Mouse (Mus musculus) layer of hippocampus, adult 8-10 months (tissue): ENCODE data around the gene Gm29797. TPM values are rescaled to one million over a fixed set of nuclear protein-coding genes. Genes with fewer than 3 reads are reported as not detected.

Experiments used
- DNase-seq, 2 experiments: peaks; one replicate each; pipeline ENCODE4 v3.0.0; 2022; ENCODE audit warnings: low spot score in 2 of 2
- total RNA-seq, 4 experiments: library from RNA; stranded (reverse); gene quantifications; 2 replicates each; pipeline ENCODE4 v1.2.4; 2022

Gene Gm29797
- 1 to 10 TPM in 1 of 4 experiments, under 1 TPM in 2, not detected in 1; 0.61 to 1.8 (median 0.87) TPM for total RNA-seq

DNA sequence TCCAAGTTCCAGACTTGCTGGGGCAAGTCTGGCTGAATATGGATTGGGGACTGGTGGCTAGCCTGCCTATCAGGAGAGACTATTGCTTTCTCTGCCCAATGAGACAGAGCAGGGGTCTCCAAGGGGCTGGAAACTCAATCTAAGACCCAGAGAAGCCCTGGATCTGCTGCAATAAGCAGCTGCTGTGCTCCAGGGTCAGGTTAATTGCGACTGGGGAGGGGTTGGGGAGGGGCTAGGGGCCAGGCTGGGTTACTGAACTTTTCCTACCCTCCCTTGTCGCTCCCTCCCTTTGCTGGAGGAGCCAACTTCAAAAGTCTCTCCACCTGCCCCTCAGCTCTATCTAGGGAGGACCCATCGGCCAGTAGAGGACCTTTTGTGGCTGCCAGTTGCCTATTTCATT, at the start of gene Gm29797:
Gene Gm29797 (plus strand): TSS at position 301 of the 400 bp plus-strand sequence.
- DNase-seq, result no peak

DNA sequence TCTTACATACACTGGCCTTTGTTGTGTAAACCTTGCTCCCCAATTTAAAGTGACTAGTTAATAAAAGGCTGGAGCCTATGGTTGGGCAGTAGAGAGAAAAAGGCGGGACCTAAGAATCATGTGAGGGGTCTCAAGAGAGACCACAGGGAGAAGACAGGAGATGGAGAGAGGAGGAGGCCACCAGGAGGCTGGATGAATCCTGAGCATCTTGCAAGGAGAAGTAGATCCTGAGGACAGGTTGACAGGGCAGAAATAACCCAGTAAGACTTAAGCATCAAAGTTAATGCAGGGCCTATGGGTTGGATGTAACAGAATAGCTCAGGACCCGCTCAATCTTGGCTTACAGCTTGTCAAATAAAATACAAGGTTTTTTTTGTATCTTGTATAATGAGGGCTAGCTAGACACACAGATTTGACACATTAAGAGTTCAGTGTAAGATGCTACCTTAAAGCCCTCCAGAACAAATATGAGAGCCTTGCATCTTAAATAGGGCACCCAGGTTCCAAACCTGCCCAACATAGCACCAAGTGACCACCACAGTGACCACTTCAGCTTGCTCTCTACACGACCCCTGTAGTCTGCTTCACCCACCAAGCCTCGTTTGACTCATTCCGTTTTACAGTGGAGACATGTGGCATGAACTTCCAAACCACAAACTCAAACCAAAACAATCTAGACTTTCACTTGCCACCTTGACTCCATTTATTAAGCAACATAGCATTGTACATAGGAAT, 37.9 kb upstream of the Gm29797 start:
- DNase-seq, result no peak

DNA sequence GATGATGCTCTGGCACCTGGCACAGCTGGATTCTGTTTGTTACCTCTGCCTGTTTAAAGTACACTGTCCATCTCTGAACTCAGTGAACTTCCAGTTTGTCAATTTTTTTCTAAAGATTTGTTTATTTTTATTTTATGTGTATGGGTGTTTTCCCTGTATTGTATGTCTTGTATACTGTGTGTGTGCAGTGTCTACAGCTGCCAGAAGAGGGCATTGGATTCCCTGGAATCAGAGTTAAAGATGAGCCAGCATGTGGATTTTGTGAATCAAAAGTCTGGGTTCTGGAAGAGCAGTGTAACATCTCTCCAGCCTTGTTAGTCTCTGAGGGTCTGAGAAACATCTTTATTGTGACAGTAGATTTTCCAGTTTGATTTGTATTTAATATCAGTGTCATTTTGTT, 33.4 kb upstream of the Gm29797 start:
- DNase-seq, result peak in 1 of 2 experiments; percentile 26

DNA sequence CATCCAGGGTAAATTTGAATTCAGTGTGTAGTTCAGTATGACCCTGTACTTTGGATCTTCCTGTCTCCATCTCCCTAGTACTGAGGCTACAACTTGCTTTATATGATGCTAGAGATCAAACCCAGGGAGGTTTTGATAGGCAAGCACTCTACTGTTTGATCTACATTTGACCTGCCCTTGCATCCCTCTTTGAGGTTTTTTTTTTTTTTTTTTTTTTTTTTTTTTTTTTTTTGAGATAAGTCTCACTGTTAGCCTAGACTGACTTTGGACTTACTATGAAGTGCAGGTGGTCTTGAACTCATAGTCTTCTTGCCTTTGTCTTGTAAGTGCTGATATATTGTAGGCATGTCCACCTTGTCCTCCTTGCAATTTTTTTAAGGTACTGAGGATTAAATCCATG, 28.4 kb upstream of the Gm29797 start:
- no peak for DNase-seq

DNA sequence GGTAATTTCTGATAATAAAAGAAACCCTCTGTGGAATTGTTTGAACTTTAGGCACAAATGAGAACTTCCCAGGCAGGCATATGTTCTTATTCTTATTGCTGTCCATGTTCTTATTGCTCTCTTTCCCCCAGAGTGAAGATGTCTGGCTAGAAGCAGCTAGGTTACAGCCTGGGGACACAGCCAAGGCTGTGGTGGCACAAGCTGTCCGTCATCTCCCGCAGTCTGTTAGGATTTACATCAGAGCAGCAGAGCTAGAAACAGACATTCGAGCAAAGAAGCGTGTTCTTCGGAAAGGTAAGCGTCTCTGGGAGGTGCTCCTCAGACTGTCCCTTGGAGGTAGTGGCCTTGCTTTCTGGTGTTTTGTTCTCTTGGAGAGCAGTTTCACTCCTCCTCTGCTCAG, 24.2 kb upstream of the Gm29797 start:
- DNase-seq, result peak in 1 of 2 experiments; percentile 35

DNA sequence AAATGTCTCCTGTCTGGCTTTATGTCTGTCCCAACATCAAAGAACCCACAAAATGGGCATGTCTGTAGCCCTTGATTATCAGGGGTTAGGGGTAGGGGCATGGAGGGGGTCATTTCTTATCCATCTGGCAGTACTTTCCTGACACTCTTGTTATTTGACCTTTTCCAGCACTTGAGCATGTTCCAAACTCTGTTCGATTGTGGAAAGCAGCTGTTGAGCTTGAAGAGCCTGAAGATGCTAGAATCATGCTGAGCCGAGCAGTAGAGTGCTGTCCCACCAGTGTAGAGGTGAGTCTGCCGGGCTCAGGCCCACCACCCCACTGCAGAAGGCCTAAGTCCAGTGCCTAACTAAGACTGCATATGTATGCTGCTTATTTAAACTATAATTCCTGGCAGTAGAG, 21.0 kb upstream of the Gm29797 start:
- no peak for DNase-seq

DNA sequence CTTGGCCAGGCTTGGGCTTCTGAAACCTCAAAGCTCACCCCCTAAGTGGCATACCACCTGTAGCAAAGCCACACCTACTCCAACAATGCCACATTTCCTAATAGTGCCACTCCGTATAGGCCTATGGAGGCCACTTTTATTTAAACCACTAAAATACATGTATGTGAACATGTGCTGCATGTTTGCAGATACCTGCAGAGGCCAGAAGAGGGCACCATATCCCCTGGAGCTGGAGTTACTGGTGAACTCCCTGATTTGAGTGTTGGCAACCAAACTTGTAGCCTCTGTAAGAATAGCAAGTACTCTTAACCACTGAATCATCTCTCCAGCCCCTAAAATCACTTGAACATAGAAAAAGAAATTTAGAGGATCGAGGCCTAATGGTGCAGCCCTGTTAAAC, 12.5 kb upstream of the Gm29797 start:
- DNase-seq, result no peak

DNA sequence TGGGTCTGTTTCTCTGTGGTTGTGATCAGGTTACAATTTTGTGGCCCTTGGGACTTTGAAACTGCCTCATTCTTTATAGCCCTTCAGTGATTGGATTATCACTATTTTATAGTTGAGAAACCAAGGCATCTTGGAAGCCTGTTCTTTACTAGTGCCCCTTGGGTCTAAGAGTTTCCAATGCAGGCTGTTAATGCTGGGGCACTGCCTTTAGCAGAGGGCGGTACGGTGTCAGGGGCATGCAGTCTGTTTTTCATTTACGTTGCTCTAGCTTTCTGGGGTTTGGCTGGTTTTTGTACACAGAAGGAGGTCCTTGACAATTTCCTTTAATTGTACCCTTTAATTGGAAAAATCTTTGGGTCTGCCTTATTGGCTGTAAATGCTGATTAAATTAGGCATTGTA, 11.2 kb upstream of the Gm29797 start:
- DNase-seq, result no peak

DNA sequence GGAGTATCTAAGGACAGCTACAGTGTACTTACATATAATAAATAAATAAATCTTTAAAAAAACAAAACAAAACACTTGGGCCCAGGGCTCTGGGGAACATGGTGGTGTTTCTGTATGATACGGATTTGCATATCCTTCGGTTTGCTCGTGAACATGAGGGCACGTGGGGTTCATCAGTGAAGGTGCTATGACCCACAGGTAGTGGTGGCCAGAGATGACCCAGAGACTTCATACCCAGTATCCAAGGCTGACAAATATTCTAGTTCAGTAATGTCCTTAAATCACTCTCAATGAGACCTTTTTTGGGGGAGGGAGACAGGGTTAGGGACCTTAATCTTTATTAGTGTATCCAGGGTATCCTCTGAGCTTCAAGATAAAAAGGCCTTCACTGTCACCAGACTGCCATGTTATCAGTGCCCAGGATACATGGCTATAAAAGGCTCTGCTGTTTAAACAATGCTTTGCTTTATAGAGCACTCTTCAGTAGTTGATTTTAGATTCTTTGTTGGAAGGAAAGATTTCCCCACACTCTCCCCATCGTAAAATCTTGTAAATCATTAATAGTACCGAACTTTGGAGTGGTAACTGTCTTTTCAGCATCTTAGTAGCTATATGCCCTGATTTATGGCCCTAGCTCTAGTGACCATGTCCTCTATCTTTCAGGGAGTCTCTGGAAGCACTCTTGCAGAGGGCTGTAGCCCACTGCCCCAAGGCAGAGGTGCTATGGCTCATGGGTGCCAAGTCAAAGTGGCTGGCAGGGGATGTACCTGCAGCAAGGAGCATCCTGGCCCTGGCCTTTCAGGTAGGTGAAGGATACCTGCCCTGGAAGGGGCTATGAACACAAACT, 10.0 kb upstream of the Gm29797 start:
- DNase-seq, result no peak

DNA sequence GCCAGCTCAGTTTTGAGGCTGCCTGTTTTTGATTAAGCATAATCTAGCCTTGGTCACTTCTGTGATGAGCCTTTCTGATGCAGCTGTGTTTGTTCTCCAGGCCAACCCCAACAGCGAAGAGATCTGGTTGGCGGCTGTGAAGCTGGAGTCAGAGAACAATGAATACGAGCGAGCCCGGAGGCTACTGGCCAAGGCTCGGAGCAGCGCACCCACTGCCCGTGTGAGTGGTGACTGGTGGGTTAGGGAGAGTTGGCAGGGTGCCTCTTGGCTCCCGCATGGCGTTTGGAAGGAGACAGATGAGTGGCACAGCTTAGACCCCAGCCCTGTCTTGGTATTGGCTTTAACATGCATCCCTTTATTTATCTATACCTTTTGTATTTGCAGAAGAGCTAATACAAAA, 7.9 kb upstream of the Gm29797 start:
- no peak for DNase-seq

DNA sequence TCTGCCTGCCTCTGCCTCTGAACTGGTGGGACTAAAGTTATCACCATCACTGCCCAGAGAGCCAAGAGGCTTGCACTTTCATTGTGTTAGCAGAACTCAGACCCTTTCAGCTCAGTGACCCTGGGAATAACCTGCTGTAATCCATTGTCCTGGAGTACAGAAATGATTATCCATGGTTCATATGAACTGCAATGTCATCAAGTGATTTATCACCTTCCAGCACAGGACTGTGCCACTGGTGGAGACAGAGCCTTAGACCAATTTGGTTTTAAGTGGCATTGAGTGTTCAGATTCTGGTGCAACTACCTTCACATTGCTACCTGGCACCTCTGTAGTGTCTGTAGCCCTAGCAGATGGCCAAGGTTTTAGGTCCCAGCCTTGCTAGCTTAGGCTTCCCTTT, 3.8 kb upstream of the Gm29797 start:
- no peak for DNase-seq

DNA sequence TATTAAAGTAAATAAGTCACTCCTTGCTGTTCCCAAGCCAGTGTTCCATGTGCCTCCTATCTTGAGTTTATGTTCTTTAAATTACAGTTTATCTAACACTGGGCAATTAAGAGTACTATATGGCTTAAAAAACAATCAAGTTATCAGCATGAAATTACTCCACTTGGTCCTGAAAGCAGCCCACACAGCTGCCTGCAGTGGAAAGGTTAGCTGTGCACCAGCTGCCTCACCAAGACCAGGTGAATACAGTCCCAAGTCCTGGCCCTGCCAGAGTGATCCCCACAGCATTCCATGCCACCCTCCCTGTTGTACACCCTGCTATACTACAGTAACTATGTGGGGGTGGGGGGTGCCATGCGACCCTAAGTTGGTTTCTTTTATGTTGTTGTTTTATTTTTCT, 3.3 kb upstream of the Gm29797 start:
- no peak for DNase-seq

DNA sequence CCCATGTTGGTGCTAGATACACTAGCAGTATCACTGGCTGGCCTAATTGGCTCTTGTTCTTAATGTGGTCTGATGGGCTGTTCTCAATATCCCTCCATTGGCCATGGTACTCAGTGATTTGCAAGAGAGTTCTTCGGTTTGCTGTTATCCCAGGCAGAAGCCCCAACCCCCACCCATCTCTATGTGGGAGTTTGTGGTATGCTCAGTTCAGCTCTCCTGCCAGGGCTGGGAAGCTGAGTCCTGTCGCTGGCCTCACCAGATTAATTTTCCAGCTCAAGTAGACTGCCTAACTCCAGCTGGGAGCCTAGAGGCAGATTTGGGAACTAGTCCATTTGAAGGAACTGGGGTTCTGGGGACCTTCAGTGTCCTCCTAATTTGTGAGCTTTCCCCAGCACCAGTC, 607 bp downstream of the Gm29797 start:
- no peak for DNase-seq

DNA sequence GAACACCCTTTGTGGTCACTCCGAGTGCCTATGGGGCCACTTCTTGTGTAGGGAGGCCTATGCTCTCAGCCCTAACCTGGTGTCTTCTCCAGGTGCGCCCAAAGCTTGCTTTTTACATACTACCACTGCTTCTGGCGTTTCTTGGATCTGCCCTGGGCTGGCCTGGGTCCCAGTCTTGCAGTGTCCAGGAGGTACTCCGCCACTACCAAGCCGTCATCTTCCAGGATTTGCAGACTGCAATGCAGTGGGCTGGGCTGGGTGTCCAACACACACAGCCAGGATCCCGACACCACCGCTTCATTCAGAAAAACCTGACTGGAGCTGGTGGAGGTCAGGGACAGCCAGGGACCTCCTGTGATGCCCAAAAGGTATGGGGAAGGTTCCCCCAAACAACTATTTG, 1.7 kb downstream of the Gm29797 start:
- DNase-seq, result no peak

DNA sequence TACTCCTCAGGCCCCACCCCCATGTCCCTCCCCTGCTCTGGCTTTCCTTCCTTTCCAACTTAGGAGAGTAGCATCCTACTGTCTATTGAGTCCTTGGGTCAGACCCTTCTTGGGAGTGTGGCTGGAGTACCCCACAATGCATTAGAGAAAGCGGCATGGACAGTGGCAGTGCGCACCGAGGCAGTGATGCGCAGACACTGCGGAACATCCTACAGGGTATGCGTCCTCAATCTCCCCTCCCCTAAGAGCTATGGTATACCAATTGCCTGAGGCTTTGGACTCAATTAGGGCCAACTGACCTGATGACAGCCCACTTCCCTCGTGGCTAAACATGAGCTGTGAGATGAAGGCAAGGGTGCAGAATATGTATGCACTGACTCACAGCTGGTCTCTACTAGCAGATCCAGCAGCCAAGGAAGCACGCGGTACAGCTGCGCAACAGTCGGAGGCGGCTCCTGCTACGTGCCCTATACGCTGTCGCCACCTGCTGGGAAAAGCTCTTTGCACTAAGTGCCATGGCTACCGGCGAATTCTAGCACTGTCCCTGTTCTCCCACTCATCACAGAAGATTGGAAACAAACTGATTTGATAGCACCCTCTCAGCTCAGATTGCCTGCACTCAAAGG, 2.2 kb downstream of the Gm29797 start:
- DNase-seq, result peak; percentile 52 to 74

DNA sequence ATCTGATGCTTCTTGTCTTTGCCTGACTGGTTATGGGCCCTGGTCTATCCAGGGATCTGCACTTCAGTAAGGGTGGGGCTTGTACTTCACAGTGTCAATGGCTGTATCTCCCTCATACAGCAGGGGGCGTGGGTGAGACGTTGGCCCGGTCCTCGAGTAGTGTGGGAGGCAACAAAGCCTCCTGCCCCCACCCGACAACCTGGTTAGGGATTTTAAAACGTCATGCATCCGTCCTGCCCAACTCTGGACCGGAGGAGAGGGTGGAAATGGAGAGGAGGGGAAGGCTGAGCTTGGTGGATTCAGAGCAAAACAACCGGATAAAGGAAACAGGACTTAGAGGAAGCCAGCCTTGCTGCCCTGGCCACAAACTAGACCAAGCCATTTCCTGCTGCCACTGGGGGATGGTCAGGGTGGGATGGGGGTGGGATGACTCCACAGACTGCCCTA, 2.8 kb downstream of the Gm29797 start:
- peak; percentile 83 to 85 for DNase-seq

DNA sequence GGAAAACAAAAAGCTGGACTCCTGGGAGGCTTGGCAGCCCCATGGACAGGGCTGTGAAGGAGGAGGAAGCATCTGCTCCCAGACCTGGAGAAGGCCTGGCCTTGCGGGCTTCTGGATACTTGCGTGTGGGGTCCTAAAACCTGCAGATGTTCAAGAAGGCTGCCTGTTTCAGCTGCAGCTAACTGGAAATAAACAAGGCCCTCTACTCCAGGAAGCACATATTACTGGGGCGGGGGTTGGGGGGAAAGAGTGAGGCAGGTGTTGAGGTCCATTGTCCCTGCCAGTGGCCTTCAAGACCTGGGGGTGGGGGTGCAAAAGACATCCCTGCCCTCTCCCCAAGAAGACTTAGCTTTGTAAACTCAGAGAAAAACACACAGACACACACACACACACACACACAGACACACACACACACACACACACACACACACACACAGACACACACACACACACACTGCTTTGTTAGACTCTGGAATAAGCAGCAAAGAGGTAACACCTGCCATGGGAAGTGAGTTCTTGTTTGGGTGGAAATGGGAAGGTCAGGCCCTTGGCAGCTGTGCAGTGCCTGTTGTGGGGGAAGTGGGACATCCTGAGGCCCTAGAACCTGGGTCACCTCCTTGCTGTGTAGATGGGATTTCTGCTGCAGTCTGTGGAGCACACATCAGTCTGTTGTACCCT, 5.9 kb downstream of the Gm29797 start:
- no peak for DNase-seq

DNA sequence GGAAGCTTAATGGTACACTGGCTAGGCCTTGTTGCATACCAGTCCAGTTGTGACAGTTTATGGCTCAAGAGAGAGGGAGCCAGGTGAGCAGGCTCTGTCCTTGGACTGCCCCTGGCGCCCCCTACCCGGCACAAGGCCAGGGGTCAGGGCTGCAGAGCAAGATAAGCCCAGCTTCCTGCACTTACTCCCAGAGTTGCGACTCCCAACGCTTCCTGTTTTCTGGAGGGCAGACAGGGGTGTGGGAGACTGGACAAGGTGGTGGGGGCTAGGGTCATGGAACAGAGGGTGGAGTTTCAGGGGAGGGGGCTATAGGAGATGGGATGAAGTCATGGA, 6.4 kb downstream of the Gm29797 start:
- no peak for DNase-seq

DNA sequence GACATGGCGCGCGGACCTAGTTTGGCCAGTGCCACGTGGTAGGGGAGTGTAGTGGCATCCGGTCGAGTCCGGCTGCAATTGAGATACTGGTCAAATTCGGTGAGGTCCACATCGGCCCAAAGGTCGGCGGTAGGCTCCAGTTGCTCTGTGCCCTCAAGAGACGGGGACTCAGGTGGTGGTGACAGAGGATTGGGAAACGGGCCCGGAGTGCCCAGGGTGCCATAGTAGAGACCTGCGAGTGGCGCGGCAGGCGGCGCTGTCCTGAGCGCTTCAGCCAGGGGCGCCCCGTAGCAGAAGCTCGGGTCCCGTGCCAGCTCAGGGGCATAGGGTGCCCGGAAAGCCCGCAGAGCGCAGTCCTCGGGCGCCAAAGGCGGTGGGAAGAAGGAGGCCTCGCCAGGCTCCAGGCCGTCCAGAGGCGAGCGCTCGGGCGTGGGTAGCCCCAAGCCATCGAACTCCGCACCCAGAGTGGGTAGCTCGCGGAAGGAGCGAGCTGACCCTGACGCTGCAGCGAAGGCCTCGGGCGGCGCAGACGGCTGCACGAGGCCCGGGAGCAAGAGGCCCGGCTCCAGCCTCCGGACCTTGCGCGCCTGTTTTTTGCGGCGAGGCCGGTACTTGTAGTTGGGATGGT, 13.6 kb downstream of the Gm29797 start:
- DNase-seq, result no peak

DNA sequence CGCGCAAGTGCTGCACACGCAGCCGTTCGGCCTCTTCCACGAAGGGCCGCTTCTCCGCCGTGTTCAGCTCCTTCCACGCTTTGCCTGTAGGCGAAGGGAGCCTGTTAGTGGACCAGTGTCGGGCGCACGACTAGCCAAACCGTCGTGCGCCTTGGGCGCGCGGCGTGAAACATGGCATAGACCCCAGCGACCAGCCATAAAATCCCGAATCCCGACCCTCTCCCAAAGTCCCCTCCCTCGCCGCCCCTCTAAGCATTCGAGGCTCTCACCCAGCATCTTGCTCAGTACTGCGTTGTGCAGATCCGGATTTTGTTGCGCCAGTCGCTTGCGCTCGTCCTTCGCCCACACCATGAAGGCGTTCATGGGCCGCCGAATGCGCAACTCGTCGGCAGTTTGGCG, 14.1 kb downstream of the Gm29797 start:
- DNase-seq, result no peak

DNA sequence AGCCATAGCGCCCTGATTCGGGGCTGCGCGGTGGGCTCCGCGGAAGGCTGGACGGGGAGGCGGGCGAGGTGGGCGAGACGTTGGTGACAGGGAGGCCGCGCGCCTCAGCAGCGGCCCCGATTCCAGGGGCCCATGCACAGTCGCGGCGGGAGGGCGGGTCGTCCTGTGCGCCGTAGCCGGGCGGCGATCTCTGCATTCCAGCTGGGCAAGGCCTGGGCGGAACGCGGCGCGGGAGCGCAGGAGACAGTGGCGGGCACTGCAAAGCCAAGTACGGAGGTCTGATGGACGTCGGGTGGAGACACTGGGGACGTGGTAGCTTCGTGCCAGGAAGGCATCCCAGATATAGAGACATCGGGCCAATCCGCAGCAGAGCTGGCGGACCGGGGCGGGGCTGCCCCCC, 14.5 kb downstream of the Gm29797 start, which contains the start of gene Sox18:
Gene Sox18 (minus strand): TSS at position 315 of the 400 bp plus-strand sequence.
- no peak for DNase-seq
